Comparison of ENCODE assay signal across 8 mouse cellular contexts in genomic region chr2:122313536-122313935, GRCm38 (mm10). TPM values are rescaled to one million over a fixed set of nuclear protein-coding genes. Genes with fewer than 3 reads are reported as not detected.
DNase-seq lines count a peak whose midpoint lies in the region; ATAC-seq lines count a peak whose summit lies in the region.

Duoxa1 (minus strand) TSS chr2:122313730.

- DNase-seq in heart, adult 9 months (ENCODE audit: low spot score in 2 of 2): no peak
- peak; percentile 13 for DNase-seq in R1 (ENCODE audit: low read depth, low spot score)
- DNase-seq in hindbrain, embryonic 10.5 days (ENCODE audit: low spot score): peak; percentile 21
- peak; percentile 30 for DNase-seq in midbrain, embryonic 10.5 days (ENCODE audit: low spot score)
- no peak for DNase-seq in left cerebral cortex, postnatal 10 days (ENCODE audit: extremely low spot score in 1 of 2, low spot score in 2 of 2)
- DNase-seq in frontal cortex, postnatal 14 days (ENCODE audit: low spot score in 2 of 2): no peak
- no peak for DNase-seq in left cerebral cortex, postnatal 14 days (ENCODE audit: low spot score in 2 of 2)

- peak within 1 kb of the TSS; percentile 57 for H3K4me2 ChIP-seq in heart, embryonic 11.5 days

- peak; percentile 26; the same call in 1 of the 2 replicates for ATAC-seq in heart, embryonic 11.5 days (replicated peaks; ENCODE audit: insufficient number of reproducible peaks, low FRiP score, low TSS enrichment)

- 0 out of 2 replicates have a peak, but pooled peaks cover 3% of the 10 kb centered on the region for H3K4me1 ChIP-seq in heart, embryonic 11.5 days (ENCODE audit: control insufficient read depth, insufficient read depth, low read length)
- peaks cover 12% of the 10 kb centered on the region for H3K4me1 ChIP-seq in hindbrain, embryonic 10.5 days (replicated peaks)
- peaks cover 11% of the 10 kb centered on the region for H3K4me1 ChIP-seq in midbrain, embryonic 10.5 days

- intact Hi-C loops in left cerebral cortex, postnatal 10 days (cut with DNase I): no loop called here
- intact Hi-C loops in left cerebral cortex, postnatal 14 days (cut with DNase I): loop anchor here (5.0 kb wide), 1 partner anchor 64 kb away; no protein-coding TSS in a partner anchor

- H3K9ac ChIP-seq in heart, embryonic 11.5 days (ENCODE audit: low read depth, low read length): no peak within 1 kb of the TSS

- H3K36me3 ChIP-seq in heart, embryonic 11.5 days (ENCODE audit: control insufficient read depth, insufficient read depth, low read length): no peaks in the 10 kb centered on the region
- H3K36me3 ChIP-seq in hindbrain, embryonic 10.5 days: no peaks in the 10 kb centered on the region
- no peaks in the 10 kb centered on the region for H3K36me3 ChIP-seq in midbrain, embryonic 10.5 days

- H3K27ac ChIP-seq in heart, embryonic 11.5 days (ENCODE audit: low read depth, low read length): no peak within 1 kb of the TSS
- no peak within 1 kb of the TSS for H3K27ac ChIP-seq in hindbrain, embryonic 10.5 days
- no peak within 1 kb of the TSS for H3K27ac ChIP-seq in midbrain, embryonic 10.5 days (replicated peaks)

- peaks cover 65% of the 10 kb centered on the region for H3K27me3 ChIP-seq in heart, embryonic 11.5 days (ENCODE audit: control insufficient read depth, insufficient read depth, low read length)
- peaks cover 82% of the 10 kb centered on the region for H3K27me3 ChIP-seq in hindbrain, embryonic 10.5 days (ENCODE audit: insufficient read depth, poor library complexity, severe bottlenecking)
- peaks cover 61% of the 10 kb centered on the region for H3K27me3 ChIP-seq in midbrain, embryonic 10.5 days (ENCODE audit: low read depth, poor library complexity, severe bottlenecking)

- H3K4me3 ChIP-seq in heart, embryonic 11.5 days (ENCODE audit: low read depth, low read length): peak within 1 kb of the TSS; percentile 28
- H3K4me3 ChIP-seq in hindbrain, embryonic 10.5 days: peak within 1 kb of the TSS; percentile 44
- H3K4me3 ChIP-seq in midbrain, embryonic 10.5 days: peak within 1 kb of the TSS; percentile 43

- WGBS in heart, embryonic 11.5 days (ENCODE audit: insufficient replicate concordance): 2% methylated on average over 24 of the region's 24 CpGs
- 4% methylated on average over 24 of the region's 24 CpGs for WGBS in hindbrain, embryonic 10.5 days
- WGBS in midbrain, embryonic 10.5 days: 4% methylated on average over 24 of the region's 24 CpGs

- no peaks in the 10 kb centered on the region for H3K9me3 ChIP-seq in heart, embryonic 11.5 days (replicated peaks; ENCODE audit: control insufficient read depth, low read length)
- H3K9me3 ChIP-seq in hindbrain, embryonic 10.5 days: no peaks in the 10 kb centered on the region
- H3K9me3 ChIP-seq in midbrain, embryonic 10.5 days (replicated peaks): no peaks in the 10 kb centered on the region

RNA-seq across cellular contexts. Expression of gene Duoxa1, which starts in this region (rescaled TPM):
- not detected in 2 replicates for polyA plus RNA-seq in heart, embryonic 11.5 days (2014; fragmentation: Nextera tagmentation; extraction: Ambion mirVana)
- polyA plus RNA-seq in hindbrain, embryonic 10.5 days (2016; fragmentation: Nextera tagmentation; extraction: Ambion mirVana): not detected in 2 replicates
- polyA plus RNA-seq in midbrain, embryonic 10.5 days (2016; fragmentation: Nextera tagmentation; extraction: Ambion mirVana): not detected in 2 replicates
- under 1 TPM; 0.21 to 0.39 TPM for total RNA-seq in left cerebral cortex, postnatal 10 days (2021)
- total RNA-seq in left cerebral cortex, postnatal 14 days (2021): not detected

Comparison
In these comparisons a context has a peak if more than half of its experiments do, and no peak if none do; other contexts are left out.
1. Peak in ATAC-seq, H3K4me3 ChIP-seq and H3K4me2 ChIP-seq in heart, embryonic 11.5 days; RNA of the gene not detected or under 1 TPM.
2. Peak in DNase-seq and H3K4me3 ChIP-seq in hindbrain, embryonic 10.5 days; RNA of the gene not detected or under 1 TPM.
3. Peak in DNase-seq and H3K4me3 ChIP-seq in midbrain, embryonic 10.5 days; RNA of the gene not detected or under 1 TPM.